8 mouse cellular contexts compared by ENCODE assay signal in genomic region chr10:120231718-120232117, GRCm38 (mm10). TPM values are rescaled to one million over a fixed set of nuclear protein-coding genes. Genes with fewer than 3 reads are reported as not detected.
DNase-seq lines count a peak whose midpoint lies in the region; ATAC-seq and TF ChIP-seq lines count a peak whose summit lies in the region.

No protein-coding gene starts in this region.

- H3K4me3 ChIP-seq in kidney, embryonic 16.5 days (ENCODE audit: low read length): no peak overlapping the region
- no peak overlapping the region for H3K4me3 ChIP-seq in ES-E14 (ENCODE audit: insufficient read depth in 1 of 2, low read depth in 1 of 2, low read length in 2 of 2, poor library complexity in 1 of 2, severe bottlenecking in 1 of 2)

- DNase-seq in kidney, adult 18-20 months: peak; percentile 68
- DNase-seq in ES-E14 (ENCODE audit: low read depth, low spot score): peak; percentile 72
- DNase-seq in brain, embryonic 14.5 days (ENCODE audit: low read depth): peak; percentile 73
- DNase-seq in gastrocnemius, postnatal 4 days (ENCODE audit: low spot score in 2 of 2): peak; percentile 47 to 62
- peak; percentile 43 to 56 for DNase-seq in left cerebral cortex, postnatal 14 days (ENCODE audit: low spot score in 2 of 2)
- peak; percentile 62 to 80 for DNase-seq in natural killer cell, adult 2 months (ENCODE audit: low spot score in 2 of 2)
- peak; percentile 86 for DNase-seq in thymus, postnatal 4 days

- peak; percentile 87 for TF ChIP-seq CTCF in brain, embryonic 14.5 days (IDR thresholded peaks at IDR 0.05; ENCODE audit: borderline replicate concordance, extremely low read depth, insufficient read depth, insufficient read length)

- H3K4me2 ChIP-seq in kidney, embryonic 16.5 days (replicated peaks; ENCODE audit: low read depth, low read length): no peak overlapping the region

- H3K36me3 ChIP-seq in kidney, embryonic 16.5 days (ENCODE audit: insufficient read depth, low read length): peaks cover 27% of the 10 kb centered on the region
- H3K36me3 ChIP-seq in ES-E14 (ENCODE audit: control insufficient read depth, insufficient read depth, low read length, poor library complexity, severe bottlenecking): peaks cover 23% of the 10 kb centered on the region

- H3K9ac ChIP-seq in kidney, embryonic 16.5 days (replicated peaks; ENCODE audit: low read length): no peak overlapping the region
- H3K9ac ChIP-seq in ES-E14 (ENCODE audit: insufficient read depth, low read depth, low read length, poor library complexity, severe bottlenecking): no peak overlapping the region

- intact Hi-C loops in left cerebral cortex, postnatal 14 days (cut with DNase I): no loop called here

- H3K27me3 ChIP-seq in kidney, embryonic 16.5 days (ENCODE audit: insufficient read depth, low read length): no peaks in the 10 kb centered on the region

- no peak for ATAC-seq in kidney, embryonic 16.5 days (ENCODE audit: low FRiP score, low TSS enrichment)

- H3K9me3 ChIP-seq in kidney, embryonic 16.5 days (ENCODE audit: low read length): no peaks in the 10 kb centered on the region
- H3K9me3 ChIP-seq in ES-E14 (ENCODE audit: control insufficient read depth, insufficient read depth, low read depth, low read length): no peaks in the 10 kb centered on the region

- no peak for TF ChIP-seq POLR2A in brain, embryonic 14.5 days (IDR thresholded peaks at IDR 0.05; ENCODE audit: borderline replicate concordance, extremely low read depth, insufficient read depth, insufficient read length, poor library complexity, severe bottlenecking)

- no peak overlapping the region for H3K27ac ChIP-seq in kidney, embryonic 16.5 days (ENCODE audit: low read length)
- no peak overlapping the region for H3K27ac ChIP-seq in ES-E14 (ENCODE audit: insufficient read depth, low read depth, low read length, poor library complexity, severe bottlenecking)

- peaks cover 12% of the 10 kb centered on the region; the same call in 1 of the 2 replicates for H3K4me1 ChIP-seq in kidney, embryonic 16.5 days (ENCODE audit: insufficient read depth, low read length)
- H3K4me1 ChIP-seq in ES-E14 (ENCODE audit: control insufficient read depth in 2 of 2, insufficient read depth in 2 of 2, low read length in 2 of 2, poor library complexity in 1 of 2): peaks cover 0 to 2% of the 10 kb centered on the region in 2 experiments; a peak in 1 of 4 replicates

- in situ Hi-C loops in ES-E14 (cut with MboI; ENCODE audit: low sequenced_read_pairs in 2 of 2, unreplicated experiment in 2 of 2): no loop called here

- 35% methylated on average over 5 of the region's 5 CpGs for WGBS in kidney, embryonic 16.5 days

TF ChIP-seq in ES-E14, 5 proteins besides CTCF, POLR2A, EP300 and RAD21:
- TF ChIP-seq MAFK (IDR thresholded peaks at IDR 0.05; ENCODE audit: insufficient read depth, low read depth, low read length): no peak
- TF ChIP-seq CHD2 (IDR thresholded peaks at IDR 0.05; ENCODE audit: low read depth, low read length): no peak
- no peak for TF ChIP-seq ZC3H11A (IDR thresholded peaks at IDR 0.05; ENCODE audit: borderline replicate concordance, low read depth, low read length)
- no peak for TF ChIP-seq HCFC1 (IDR thresholded peaks at IDR 0.05; ENCODE audit: borderline replicate concordance, insufficient read depth, low read length)

RNA-seq across cellular contexts. Expression of gene Llph, which starts 4.8 kb away (rescaled TPM):
- polyA plus RNA-seq in kidney, embryonic 16.5 days (2015; fragmentation: Nextera tagmentation; extraction: Ambion mirVana): 45.1 and 54.1 TPM in 2 replicates
- total RNA-seq in ES-E14 (2012; rRNA removed): 53.6 and 71.9 TPM in 2 replicates
- 21.2 and 26.9 TPM in 2 replicates for polyA plus RNA-seq in brain, embryonic 14.5 days (2012; rRNA removed)
- total RNA-seq in gastrocnemius, postnatal 4 days (2021): 10 to 100 TPM; 18.9 to 19.6 TPM
- 10 to 100 TPM; 14.2 to 15.8 TPM for total RNA-seq in left cerebral cortex, postnatal 14 days (2021)

RNA-seq across cellular contexts. Expression of gene Irak3, which starts 29.8 kb away (rescaled TPM):
- 0.95 and 1.3 TPM in 2 replicates for polyA plus RNA-seq in kidney, embryonic 16.5 days (2015; fragmentation: Nextera tagmentation; extraction: Ambion mirVana)
- total RNA-seq in ES-E14 (2012; rRNA removed): 15.1 and 19.8 TPM in 2 replicates
- 0.19 and 0.40 TPM in 2 replicates for polyA plus RNA-seq in brain, embryonic 14.5 days (2012; rRNA removed)
- total RNA-seq in gastrocnemius, postnatal 4 days (2021): 1 to 10 TPM; 4.6 to 6.2 TPM
- total RNA-seq in left cerebral cortex, postnatal 14 days (2021): under 1 TPM; 0.27 to 0.72 TPM

RNA-seq across cellular contexts. Expression of gene Tmbim4, which starts 30.3 kb away (rescaled TPM):
- polyA plus RNA-seq in kidney, embryonic 16.5 days (2015; fragmentation: Nextera tagmentation; extraction: Ambion mirVana): 208 and 218 TPM in 2 replicates
- 116 and 125 TPM in 2 replicates for total RNA-seq in ES-E14 (2012; rRNA removed)
- polyA plus RNA-seq in brain, embryonic 14.5 days (2012; rRNA removed): 72.5 and 94.4 TPM in 2 replicates
- 10 to 100 TPM; 67.2 to 69.4 TPM for total RNA-seq in gastrocnemius, postnatal 4 days (2021)
- 10 to 100 TPM; 60.3 to 63.5 TPM for total RNA-seq in left cerebral cortex, postnatal 14 days (2021)
